Mouse (Mus musculus) adrenal gland, postnatal 14 days (tissue): ENCODE measurements around the gene Fam208a. TPM values are rescaled to one million over a fixed set of nuclear protein-coding genes. Genes with fewer than 3 reads are reported as not detected.

Experiments used
- DNase-seq: peaks from one replicate; pipeline ENCODE4 v3.0.0; 2021; ENCODE audit warnings: mixed read lengths
- microRNA-seq, 2 experiments: library from miRNA; unstranded; fragments of <30 nt; microRNA quantifications; one replicate each; pipeline ENCODE4 v1.2.0; 2021
- total RNA-seq: library from RNA; stranded (reverse); gene quantifications from 2 replicates; pipeline ENCODE4 v1.2.3, GENCODE M21; 2021

The Fam208a gene
- total RNA-seq, 1 experiment from 2014 or later = 20.7 TPM

DNA sequence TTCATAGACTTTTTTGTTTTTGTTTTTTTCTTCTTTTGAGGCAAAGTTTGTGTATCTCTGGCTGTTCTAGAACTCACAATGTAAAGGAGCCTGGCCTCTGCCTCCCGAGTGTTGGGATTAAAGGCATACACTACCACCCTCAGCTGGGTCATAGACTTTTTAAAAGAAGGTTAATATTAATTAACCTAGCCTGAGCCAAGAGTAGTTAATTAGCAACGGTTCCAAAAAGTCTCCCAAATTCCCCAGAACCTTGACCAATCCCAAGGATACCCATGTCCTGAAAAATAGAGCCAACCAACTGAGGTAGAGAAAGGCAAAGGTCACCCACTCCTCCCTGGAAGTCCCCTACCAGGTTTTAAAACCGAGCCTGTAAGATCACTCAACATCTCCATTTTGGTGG is 7.8 kb upstream of the Fam208a start:
- no peak for DNase-seq

DNA sequence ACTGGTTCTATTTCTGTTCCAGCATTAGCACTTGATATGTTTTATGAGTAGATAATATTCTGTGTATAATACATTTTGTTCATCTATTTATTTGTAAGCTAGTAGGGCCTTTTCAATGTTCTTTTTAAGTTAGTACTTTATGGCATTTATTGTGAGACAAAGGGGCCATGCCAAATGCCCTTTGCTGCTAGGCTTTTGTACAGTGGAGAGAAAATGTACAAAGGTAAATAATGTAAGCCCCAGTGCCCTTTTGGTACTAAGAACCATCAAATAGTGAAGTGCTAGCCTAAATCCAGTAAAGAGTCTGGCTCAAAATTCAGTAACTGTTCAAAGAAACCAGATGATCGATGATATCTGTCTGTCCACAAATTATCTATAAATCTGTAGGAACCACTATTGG is 6.3 kb upstream of the Fam208a start:
- DNase-seq = no peak

DNA sequence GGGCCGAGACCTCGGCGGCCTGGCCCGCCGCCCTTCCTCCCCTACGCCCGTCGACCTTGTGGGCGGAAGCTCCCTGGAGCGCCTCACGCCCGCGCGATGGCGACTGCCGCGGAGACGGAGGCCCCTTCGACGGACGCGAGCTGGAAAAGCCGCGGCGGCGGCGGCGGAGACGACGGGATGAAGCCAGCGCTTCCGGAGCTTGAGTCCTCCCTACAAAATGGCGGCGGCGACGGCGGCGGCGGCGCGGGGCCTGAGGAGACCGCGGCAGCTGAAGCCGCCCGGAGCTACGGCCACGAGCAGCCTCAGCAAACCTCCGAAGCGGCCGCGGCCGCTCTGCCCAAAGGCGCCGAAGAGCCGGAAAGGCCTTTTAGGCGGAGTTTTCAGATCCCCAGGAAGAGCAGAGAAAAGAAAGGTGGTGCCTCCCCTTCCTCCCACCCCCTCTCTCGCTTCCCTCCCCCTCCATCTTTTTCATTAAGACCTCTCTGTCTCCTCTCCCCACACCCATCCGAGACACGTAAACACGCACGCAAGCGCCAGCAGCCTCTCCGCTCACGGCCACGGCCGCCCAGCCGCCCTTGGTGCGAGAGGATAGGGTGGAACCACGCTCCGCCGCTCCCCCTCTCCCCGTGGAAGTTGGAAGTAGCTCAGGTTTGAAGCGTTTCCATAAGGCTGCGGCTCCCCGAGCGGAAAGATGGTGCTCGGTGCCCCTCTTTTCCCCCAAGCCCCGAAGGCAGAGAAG is 508 bp downstream of the Fam208a start:
- peak; percentile 91 for DNase-seq

- no peak for DNase-seq
Measured at GRCm38 (mm10) chr14:27430280-27430679, 1.6 kb downstream of the Fam208a start.

GRCm38 (mm10) chr14:27432064-27432463 is 3.4 kb downstream of the Fam208a start:
- no peak for DNase-seq

DNA sequence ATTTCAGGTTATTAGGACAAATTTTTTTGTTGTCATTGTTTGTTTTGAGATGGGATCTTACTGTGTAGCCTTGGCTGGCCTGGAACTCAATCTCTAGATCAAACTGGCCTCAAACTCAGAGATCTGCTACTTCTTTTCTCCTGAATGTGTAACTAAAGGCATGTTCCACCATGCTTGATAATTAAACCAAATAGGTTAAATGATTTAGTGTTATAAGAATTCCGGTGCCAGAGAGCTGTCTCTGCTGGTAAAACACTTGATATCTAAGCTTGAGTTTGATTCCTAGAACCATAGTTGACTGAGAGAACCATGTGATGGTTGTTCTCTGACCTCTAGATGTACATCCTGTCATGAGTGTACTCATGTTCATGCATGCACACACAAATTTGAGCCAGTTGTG is 7.5 kb downstream of the Fam208a start:
- no peak for DNase-seq

DNA sequence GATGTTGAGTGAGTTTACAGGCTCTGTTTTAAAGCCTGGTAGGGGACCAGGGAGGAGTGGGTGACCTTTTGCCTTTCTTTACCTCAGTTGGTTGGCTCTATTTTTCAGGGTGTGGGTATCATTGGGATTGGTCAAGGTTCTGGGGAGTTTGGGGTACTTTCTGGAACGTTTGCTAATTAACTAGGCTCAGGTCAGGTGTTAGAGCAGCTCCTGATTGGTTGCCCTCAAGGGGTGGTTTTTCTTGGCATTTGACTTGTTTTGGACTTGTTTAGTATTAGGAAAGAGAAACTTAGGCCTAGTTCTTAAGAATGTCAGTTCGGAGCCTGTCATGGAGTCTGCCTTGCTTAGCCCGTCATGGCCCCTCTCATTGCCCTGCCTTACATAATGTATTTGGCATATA is 8.2 kb downstream of the Fam208a start:
- no peak for DNase-seq

- DNase-seq = no peak
Measured at GRCm38 (mm10) chr14:27440921-27441320, 12.3 kb downstream of the Fam208a start.

- no peak for DNase-seq
Measured at GRCm38 (mm10) chr14:27444851-27445281, 16.2 kb downstream of the Fam208a start.

DNA sequence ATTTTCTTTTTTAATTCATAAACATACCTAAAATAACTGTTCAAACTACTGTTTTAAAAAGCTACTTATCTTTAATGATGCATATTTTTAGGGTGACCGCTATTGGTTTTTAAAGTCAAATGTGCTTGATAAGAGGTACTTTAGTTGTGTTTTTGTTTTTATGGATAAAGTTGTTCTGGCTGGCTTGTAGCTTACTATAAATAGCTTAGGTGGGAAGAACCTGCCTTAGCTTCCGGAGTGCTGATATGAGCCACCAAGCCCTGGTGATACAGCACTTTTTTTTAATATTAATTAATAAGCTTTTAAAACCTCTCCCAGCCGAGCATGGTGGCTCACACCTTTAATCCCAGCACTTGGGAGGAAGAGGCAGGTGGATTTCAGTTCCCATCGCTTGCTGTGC is 18.3 kb downstream of the Fam208a start:
- no peak for DNase-seq

DNA sequence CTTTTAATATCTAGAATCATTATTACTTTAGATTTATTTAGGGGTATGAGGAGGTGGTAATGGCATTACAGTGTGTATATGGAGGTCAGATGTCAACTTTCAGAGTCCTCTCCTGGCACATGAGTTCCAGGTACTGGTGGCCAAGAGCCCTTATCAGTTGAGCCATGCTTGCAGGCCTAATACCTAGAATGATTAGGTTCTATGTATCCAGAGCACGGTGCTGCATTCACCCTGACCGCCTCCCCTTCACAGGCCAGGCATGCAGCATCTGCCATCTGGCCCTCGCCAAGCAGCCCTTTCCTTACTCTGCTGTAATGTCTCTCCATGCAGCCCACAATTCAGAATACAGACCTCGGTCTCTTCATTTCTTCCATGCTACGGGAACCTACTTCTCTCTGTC is 62.8 kb downstream of the Fam208a start:
- no peak for DNase-seq

DNA sequence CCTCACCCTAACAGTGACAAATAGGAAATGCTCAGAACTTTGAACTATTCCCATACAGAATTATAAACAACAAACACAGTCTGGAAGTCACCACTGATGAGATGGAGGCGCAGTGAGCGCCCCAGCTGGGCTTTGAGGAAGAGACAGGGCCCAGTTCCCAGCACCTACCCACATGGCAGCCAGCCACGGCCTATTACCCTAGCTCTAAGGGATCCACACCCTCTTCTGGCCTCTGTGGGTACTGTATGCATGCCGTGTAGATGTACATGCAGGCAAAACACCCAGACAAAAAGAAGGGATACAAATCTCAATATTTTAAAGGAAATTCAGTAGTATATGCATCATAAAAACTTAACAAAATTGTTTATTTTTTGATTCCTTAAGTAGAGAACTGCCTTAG is 64.9 kb downstream of the Fam208a start:
- DNase-seq = peak; percentile 6

GRCm38 (mm10) chr14:27501096-27501495 is 72.5 kb downstream of the Fam208a start:
- DNase-seq = no peak

- peak; percentile 99 for DNase-seq
Measured at GRCm38 (mm10) chr14:27507894-27508643, 79.4 kb downstream of the Fam208a start, which contains the start of gene Ccdc66. Gene Ccdc66, minus strand, starts transcription at chr14:27508460.

GRCm38 (mm10) chr14:27508644-27509301 is 80.1 kb downstream of the Fam208a start:
- DNase-seq = no peak

DNA sequence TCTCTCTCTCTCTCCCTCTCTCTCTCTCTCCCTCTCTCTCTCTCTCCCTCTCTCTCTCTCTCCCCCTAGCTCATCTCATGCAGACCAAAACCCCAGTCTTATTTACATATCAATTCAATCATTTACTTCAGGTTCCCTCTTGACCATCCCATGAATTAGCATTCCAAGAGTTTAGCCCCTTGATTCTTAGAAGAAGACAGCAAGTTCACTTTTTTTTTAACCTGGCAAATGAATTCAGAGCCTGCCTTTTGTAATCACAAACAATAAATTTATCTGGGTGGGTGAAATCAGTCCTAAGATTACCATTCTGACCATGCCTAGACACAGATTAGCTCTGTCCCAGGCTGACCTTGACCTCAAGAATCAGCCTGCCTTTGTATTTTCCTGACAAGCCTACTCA is 95.9 kb downstream of the Fam208a start:
- DNase-seq = no peak

Small RNA genes within 50 kb of the gene (microRNA-seq; reads per million reads assigned to microRNA genes)
- gene Gm23633 = 0 reads per million in 2 experiments

Other genes starting within 250 kb of the Fam208a start
- gene Ccdc66, start 79.6 kb downstream of the Fam208a start, total RNA-seq = 9.7 and 9.9 TPM in 2 replicates
- gene Erc2, start 193.6 kb downstream of the Fam208a start, total RNA-seq = 6.4 and 6.5 TPM in 2 replicates